Mouse (Mus musculus) cerebellum, postnatal 36 days (tissue): ENCODE results near the gene Ranbp3.
A peak's percentile ranks its signal among the peaks of the same experiment; 100 is the strongest.
"Not testable (repeated sequence)": the region's sequence is repeated elsewhere in the genome, so short reads cannot be mapped to it uniquely, and the experiment has no call there.

Source experiments
- DNase-seq, 2 experiments: peaks; one replicate each; pipeline ENCODE4 v3.0.0; 2021 to 2022; ENCODE audit warnings: mixed read lengths in 2 of 2

The Ranbp3 gene

DNA sequence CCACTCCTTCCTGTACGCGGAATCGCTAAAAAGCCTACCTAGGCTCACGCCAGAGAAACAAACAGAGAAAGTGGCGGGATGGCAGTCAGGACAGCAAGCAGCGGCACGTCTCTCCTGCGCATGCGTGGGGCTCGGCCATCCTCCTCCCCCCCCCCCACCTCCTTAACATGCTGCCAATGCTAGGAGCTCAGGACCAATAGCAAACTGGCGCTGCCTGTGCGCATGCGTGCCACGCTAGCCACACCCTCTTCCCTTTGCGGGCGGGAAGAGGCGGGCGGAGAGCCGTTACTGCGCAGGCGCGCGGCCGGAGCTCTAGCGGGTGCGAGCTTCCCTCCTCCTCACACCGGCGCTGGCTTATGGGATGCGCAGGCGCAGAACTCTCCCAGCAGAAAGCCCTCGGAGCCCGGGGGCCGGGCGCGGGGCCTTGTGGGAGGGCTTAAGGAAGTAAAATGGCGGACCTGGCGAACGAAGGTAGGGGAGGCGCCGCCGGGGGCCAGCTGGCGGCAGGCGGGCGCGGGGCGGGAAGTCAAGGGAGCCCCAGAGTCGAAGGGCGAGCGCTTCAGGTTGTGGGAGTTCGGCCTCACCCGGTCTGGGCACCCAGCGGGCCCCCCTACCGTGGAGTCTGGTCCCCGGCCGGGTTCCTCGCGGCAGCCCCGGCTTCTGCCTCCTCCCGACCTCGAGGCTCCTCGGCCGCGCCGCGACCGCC lies at the start of gene Ranbp3:
Gene Ranbp3, plus strand, starts transcription at position 354 of the 706 bp plus-strand sequence.
- DNase-seq: peak; percentile 98 to 99

DNA sequence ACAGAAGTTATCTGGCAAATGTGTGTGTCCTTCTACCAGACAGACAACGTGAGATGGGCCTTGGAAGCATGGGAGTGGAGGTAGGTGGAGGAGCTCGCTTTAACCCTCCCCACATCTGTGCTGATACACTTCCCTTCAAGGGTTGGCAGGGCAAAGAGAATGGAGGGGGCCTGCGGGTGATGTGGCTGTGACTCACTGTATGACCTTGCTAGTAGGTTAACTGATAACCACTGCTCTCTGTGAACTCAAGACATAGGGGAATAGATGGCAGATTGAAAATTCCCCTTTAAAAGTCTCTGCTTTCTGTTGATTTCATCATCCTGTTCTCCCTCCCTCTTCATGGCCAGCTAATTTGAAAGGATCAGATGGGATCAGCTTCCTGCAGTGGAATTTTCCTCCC lies 47.6 kb upstream of the Ranbp3 start:
- DNase-seq: no peak

DNA sequence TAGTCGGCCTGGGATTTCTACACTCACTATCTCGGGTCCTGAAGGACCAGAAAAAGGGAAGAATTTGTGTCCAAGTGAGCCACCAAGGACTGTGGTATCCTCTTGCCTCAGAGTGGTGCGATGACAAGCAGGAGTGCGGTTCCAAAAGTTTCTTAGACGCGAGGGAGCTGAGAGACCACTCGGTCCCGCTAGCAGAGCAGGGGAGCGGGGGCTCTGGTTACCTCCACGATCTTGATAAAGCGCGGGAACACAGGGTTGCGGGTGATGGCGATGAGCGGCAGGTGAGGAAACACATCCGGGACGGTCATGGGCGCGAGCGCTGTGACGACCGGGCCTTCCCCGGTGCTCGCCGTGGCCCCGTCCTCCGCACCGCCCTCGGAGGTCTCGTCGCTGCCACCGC lies 46.8 kb upstream of the Ranbp3 start:
- no peak for DNase-seq

DNA sequence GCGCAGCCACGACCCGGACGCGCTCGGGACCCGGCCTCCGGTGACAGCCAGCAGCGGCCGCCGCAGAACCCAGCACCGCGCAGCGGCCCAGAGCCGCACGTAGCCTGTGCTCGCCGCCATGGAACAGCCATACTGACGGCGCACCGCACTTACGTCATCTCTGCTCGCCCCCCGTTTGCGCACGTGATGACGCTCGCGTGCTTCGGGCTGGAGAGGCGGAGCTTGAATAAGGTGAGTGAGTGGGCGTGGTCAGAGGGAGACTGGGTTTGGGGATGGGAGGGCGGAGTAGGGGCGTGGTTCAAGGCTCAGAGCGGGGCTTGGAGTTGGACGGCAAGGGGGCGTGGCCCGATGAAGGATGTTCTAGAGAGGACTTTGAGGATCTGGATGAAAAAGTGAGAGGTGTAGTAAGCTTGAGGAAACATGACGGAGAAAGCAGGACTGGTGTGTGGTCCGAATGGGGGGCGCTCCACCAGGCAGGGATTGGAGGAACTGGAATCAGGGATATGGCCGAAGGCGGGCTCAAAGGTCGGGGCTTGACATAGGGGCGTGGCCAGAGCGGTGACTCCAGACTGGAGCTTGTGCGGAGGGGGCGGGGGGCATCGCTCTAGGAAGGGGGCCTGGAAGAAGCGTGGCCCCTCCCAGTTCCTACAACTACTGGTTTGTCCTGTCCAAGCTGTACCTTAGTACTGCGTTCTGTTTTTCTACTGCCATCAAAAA lies 46.2 kb upstream of the Ranbp3 start, which contains the start of gene Lonp1:
Gene Lonp1, minus strand, starts transcription at position 134 of the 717 bp plus-strand sequence.
- DNase-seq: peak; percentile 97 to 98

DNA sequence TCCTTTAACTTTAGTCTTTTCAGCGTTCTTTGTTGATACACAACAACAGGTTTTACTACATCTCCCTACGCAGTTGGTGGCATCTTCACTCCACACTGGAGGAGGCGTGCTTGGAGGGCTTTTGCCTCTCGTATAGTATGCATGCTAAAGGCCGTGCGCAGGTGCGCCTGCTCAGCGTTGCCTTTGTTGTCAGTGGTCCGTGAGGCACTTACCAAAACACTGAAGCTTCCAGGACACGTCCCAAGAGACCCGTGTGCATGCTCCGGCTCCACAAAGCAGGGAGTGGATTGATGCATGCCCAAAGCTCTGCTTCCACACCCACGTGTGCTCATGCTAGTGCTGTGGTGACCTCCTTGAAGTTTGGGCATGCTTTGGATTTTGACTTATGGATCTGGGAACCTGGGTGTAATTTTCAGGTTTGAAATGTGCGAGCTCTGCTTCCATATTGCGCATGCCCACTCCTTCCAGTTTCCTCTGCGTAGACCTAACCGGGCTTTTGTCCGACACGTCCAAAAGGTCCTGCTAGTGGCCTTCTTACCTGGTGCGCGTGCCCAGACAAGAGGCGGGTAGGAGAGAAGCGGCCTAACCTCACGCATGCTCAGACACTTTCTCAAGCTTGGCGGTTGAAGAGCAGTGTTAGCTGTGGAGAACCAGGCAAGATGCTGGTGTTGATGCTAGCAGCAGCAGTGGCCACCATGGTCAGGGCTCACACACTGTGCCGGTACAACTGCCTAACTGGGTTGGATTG lies 45.4 kb upstream of the Ranbp3 start, which contains the start of gene Catsperd:
Gene Catsperd, plus strand, starts transcription at position 614 of the 748 bp plus-strand sequence.
- peak; percentile 38 to 46 for DNase-seq

DNA sequence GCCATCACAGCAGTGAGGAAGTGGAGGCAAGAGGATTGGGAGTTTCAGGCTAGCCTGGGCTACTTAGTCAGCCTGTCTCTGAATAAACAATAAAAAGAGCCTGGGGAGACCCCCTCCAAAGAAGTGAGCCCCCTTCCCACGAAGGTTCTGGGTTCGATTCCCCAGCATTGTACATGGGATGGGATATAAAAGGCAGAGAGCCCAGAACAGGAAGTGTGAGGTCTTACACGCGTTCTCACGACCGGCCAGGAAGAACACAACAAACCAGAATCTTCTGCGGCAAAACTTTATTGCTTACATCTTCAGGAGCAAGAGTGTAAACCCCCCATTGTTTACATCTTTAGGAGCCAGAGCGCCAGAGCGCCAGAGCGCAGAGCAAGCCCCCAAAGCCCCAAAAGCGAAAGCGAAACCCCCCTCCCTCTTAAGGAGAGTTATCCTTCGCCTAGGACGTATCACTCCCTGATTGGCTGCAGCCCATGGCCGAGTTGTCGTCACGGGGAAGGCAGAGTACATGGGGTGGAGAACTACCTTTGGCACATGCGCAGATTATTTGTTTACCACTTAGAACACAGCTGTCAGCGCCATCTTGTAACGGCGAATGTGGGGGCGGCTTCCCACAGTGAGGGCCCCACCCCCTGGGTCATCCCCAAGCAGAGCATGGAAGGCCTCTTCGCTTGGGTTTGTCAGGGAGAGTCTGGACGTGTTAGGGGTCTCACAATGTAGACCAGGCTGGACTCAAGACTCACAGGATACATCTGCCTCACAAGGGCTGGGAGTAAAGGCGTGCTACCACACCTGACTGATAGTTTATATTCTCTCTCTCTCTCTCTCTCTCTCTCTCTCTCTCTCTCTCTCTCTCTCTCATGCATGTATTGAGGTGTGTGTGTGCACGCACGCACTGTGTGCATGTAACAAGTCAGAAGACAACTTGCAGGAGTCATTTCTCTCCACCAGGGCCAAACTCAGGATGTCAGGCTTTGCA lies 43.0 kb upstream of the Ranbp3 start:
- not testable (repeated sequence) for DNase-seq

DNA sequence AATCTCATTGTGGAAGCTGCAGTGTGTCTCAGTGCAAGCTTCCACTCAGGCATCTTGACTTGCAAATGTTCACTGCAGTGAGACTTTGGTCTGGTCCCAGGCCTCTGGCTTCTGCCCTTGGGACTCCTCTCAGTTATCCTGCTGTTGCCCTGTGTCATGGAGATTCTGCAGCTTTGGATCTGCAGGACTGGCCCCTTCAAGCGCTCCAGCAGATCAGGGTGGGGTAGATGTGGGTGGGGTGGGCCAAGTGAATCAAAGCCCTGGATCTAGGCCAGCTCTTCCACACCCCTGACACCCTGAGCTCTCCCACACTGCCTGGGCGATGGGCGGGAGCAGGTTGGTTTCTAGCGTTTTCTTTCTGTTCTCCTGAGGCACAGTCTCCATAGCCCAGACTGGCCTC lies 41.3 kb upstream of the Ranbp3 start:
- DNase-seq: no peak

DNA sequence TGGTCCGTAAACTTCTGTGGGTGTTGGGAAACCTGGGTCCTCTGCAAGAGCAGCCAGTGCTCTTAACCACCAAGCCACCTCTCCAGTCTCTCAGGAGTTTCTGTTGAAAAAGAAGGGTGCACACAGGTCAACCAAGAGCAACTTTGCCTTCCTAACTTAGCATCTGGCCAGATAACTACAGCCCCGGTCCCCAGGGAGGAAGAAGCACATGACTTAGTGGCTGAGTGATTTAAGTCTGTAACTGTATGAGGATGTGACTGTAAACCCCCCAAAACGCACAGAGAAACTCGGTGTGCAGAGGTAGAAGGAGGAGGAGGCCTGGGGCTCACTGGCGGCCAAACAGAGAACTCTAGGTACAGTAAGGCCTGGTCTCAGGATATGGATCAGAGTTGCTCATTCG lies 39.1 kb upstream of the Ranbp3 start:
- no peak for DNase-seq

DNA sequence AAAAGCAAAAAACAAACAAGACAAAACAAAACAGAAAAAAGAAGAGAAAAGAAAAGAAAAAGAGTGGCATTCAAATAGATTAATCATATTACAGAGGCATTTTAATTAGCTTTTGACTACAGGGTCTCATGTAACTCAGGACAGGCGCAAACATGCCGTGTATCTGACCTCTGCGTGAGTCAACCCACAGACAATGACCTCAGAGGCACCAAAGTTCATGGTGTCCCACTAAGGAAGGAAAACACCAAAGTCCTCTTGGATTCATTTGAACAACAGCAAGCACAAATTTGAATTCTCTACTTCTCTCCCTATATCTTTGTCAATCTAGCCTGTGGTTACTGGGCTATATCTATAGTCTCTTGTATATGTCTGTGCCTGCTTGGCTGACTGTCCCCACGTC lies 29.9 kb upstream of the Ranbp3 start:
- no peak for DNase-seq

DNA sequence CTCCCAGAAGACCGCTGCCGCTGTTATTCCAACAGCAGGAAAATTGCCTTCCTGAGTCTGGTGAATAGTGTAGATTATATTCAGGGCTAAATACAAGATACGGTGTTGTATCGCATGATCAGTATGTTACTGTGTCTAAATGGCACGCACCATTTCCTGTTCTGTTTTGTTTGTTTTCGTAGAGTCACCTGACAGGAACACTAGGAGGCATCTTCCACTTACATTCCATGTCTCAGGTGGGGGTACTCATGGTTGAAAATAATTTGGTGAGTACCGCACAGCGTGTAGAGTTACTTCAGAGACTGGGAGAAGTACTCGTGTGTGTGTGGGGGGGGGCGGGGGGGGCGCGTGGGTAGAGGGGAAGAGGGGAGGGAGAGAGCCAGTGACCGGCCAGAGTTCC lies 25.5 kb upstream of the Ranbp3 start:
- no peak for DNase-seq

DNA sequence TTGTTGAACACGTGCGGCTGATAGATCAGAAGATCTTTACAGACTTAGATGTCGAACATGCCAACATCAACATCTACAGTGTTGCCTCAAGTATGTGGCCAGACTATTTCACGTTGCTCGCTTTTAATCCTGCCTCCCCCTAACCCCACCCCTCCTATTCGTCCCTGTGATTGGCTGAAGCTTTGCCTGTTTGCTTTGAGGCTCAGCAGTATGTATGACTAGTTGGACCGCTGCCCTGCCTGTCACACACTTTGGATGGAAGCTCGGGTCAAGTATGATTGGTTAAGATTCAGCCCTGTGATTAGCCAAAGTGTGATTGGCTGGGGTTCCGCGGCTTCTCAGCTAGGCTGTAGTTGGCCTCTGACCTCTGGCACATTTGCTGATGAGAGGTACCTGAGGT lies 21.3 kb upstream of the Ranbp3 start:
- DNase-seq: no peak

DNA sequence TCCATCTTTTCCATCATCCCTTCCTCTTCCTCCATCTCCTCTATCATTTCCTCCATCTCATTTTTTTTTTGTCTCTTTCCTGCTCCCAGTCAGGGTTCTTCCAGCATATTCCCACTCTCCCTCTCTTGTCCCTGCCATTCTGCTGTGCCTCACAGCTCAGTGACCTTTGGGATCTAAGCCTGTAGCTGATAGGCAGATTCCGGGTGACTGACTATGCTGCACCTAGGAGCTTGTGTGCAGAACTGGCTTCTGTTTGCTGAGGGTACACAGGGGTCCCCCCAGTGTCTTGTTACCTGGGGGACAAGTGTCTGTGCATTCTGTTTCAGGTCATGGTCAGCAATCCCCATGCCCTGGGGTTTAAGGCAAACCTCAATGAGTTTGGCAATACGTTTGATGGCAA lies 18.3 kb upstream of the Ranbp3 start:
- no peak for DNase-seq

DNA sequence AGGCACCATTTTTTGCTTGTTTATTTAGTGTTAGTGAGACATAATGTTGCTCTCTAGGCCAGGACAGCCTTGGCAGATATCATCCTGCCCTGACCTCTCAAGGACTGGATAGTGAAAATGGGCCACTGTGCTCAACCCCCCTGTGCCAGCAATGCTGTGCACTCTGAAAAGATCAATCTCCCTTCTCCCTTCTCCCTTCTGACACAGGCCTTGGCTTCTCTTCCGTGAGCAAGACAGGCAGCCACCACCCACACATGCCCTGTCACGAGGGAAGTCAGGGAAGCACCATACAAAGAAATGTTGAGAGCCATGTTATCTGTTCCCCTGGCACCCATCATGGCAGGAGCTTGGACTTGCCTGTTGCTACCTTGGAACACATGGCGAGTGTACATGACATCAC lies 17.8 kb upstream of the Ranbp3 start:
- DNase-seq: no peak

DNA sequence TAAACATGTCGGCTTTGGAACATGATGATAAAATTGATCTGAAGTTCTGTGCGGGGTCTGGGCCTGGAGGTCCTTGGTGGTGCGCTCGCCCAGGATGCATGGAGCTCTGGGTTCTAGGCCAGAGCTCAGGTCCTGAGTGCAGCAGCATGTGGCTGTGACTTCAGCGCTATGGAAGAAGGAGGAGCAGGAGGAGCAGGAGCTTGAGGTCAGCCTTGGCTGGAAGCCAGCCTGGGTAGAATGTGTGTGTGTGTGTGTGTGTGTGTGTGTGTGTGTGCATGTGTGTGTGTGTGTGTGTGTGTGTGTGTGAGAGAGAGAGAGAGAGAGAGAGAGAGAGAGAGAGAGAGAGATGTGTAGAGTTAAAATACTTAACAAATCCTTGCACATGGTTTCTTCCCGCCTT lies 16.9 kb upstream of the Ranbp3 start:
- no peak for DNase-seq

DNA sequence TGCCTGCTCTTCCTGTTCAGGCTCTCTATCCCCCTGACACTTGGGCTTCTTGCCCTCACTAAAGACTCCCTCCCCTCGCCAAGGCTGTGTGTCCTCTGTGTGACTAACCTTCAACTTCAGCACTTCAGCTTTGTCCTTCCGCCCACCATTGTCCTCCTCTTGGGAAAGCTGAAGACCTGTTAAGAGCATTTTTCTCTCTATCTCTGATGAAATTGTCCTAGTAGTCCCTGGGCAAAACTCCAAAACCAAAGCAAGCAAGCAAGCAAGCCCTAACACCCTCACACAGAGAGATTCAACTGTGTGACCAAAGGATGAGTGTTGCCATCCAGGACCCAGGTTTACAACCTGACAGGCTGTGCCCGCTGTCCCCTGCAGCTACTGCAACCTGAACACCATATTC lies 9.4 kb upstream of the Ranbp3 start:
- DNase-seq: no peak

DNA sequence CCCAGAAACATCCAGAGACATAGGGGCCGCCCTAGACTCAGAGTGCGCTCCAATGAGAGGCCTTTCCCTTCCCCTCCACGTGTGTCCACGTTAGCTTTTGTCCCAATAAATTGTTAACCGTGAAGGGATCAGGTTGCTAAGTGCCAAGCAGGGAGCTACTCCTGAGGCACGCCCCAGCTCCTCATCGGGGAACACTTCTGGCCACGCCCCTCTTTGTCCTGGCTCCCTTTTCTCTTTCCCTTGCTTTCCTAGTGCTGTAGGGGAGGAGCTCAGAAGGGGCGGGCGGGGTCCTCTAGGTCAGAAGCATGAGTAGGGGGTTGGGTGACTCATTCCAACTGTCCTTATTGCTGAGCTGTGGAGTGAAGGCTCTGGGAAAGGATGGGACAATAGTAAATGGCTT lies 8.8 kb upstream of the Ranbp3 start:
- no peak for DNase-seq

DNA sequence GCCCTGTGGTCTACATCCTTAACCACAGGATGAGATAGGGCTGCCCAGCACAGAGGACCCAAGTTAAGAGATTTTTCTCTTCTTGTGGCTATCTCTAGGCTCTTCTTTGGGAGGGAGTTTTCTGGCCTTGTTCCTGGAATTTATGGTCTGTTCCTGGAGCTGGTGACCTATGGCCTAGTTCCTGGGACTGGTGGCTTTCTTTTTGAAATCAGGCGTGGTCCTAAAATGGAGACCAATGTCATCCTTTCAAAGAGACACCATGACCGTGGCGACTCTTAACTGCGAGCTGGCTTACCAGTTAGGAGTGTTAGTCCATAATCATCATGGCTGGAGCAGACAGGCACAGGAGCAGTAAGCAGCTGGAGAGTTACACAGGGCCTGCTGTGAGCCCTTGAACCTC lies 6.7 kb upstream of the Ranbp3 start:
- DNase-seq: no peak

DNA sequence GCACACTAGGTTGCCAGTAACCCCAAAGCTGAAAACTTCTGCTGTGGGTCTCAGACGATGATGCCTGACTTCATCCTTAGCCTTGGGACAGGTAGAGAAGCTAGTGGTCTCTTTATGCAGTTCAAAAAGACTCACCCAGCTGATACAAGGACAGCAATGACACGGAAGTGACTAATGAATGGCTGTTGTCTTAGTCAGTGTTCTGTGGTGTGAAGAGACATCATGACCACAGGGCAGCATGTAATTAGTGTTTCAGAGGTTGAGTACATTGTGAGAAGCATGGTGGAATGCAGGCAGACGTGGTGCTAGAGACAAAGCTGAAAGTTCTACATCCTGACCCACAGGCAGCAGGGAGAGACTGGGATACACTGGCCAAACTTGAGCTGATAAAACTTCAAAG lies 5.5 kb upstream of the Ranbp3 start:
- no peak for DNase-seq

DNA sequence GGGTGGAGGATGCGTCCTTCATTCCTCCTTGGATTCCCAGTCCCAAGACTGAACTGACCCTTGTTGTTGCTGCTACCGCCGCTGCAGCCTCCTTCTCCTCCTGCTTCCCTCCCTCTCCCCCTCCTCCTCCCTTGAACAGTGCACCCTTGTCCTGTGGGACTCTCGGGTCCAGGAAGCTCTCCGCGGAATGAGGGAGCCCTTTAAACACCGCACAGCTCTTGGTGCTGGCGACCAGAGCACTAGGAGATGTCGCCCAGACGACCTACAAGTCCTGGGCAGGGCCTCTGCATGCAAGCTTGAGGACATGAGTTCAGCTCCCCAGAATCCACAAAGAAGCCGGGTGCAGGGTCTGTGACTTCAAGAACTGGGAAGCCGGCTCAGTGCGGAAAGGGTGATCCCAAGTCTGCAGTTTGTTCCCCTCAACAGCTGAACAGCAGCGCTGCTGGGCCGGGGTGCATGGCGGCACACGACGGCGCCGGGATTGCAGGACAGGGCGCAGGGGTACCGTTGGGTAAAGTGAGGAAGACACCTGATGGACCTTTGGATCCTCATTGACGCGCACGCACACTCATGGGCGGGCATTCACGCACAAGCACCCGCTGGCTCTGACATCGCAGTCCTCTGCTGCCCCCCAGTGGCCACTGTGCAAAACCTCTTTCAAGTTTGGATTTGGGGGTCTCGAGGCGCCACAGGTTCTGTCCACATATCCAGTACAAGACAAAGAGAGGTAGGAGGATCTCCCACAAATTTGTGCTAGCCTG lies 4.5 kb upstream of the Ranbp3 start:
- DNase-seq: peak; percentile 88 to 90

DNA sequence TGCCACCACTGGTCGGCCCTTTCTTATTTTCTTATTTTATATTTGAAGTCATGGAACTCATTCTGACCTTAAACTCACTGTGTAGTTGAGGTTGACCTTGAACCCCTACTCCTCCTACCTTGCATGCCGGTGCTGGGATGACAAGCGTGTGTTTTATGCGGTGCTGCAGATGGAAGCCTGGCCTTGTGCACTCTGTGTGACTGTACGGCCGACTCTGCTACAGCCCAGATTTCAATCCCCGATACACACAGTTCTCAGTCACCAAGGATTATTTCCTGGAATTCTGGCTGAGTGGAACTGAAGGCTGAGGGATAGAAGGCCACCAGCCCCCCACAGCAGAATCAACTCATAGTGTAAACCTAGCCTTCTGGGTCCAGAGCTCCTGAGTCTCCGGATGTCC lies 3.3 kb upstream of the Ranbp3 start:
- no peak for DNase-seq

DNA sequence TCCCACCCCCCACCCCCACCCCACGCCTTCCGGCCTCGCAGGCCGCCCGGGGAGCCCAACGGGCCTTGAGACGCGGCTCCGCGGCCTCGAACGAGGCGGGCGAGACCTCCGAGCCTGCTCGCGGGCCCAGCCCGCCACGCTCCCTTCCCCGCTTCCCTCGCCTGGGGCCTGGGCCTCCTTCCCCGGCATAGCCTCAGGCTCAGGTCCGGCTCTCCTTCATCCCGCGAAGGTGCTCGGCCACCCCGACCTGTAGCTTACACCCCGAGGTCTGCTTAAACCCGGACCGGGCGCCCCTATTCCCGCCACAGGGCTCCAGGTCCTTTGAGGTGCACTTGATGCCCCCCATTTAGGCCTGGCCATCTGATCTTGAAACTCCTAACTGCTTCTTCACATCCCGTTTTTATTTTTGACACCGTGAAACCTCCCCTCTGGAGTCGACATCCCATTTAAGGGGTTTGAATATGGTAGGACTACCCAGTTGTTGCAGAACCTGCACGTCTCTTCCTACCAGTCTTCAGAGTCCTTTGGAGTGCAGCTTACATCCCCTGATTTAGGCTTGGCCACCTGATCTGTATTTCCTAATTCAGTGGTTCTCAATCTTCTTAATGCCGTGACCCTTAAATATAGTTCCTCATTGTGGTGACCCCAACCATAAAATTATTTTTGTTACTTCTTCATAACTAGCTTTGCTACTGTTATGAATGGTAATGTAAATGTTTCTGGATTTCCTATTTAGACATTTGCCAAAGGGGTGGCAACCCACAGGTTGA lies 738 bp downstream of the Ranbp3 start:
- DNase-seq: peak in 1 of 2 experiments; percentile 35
